Mouse (Mus musculus): ENCODE results near the gene Foxp1. TPM values are rescaled to one million over a fixed set of nuclear protein-coding genes. Genes with fewer than 3 reads are reported as not detected.

The Foxp1 gene
- polyA plus RNA-seq, 1 experiment: 162 TPM

DNA sequence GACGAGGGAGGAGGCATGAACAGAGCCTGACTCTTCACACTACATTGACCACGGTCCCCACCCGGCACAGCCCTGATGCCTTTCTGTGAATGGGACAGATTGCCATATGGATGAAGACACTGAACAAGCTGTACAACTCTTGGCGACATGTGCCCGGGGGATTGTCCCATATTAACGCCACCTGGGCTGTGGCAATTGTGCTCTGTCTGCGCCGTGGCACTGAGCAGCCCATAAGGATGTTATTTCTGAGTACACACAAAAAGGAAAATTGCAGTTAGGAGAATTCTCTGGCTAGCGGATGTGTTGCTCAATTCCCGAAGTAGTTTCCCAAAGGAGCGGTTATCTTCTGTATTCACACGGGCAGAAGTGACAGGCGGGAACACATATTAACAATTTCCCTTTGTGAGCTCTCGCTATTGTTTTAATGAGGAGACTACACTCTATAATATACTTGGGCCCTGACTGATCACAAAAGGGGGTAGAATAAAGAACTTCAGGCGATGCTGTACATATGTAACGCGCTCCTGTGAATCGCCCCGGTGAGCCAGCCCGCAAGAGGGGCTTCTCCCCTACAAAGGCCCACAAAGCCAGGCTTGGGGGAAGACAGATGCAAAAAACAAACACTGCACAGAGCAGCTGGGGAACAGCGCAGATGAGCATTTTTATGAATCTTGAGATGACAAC lies 528.3 kb downstream of the Foxp1 start:
- no peak for TF ChIP-seq POLR2A (IDR thresholded peaks at IDR 0.05; ENCODE audit: low read depth, low read length)
- no peak for TF ChIP-seq CTCF (IDR thresholded peaks at IDR 0.05; ENCODE audit: extremely low read depth, insufficient read depth, insufficient read length, insufficient replicate concordance)
- 80% methylated on average over 21 of the region's 21 CpGs for WGBS
- Histone ChIP-seq H3K4me3 (ENCODE audit: extremely low read depth, insufficient read depth, insufficient read length) (no peak overlapping the region), H3K4me1 (ENCODE audit: control insufficient read depth, insufficient read depth, insufficient read length) (peaks cover 49% of the 10 kb centered on the region), H3K36me3 (ENCODE audit: control insufficient read depth, insufficient read depth, low read length) (peaks cover 6% of the 10 kb centered on the region; the same call in 1 of the 2 replicates), H3K27ac (ENCODE audit: insufficient read depth, low read length) (peak overlapping the region; percentile 20; the same call in 1 of the 2 replicates), H3K27me3 (ENCODE audit: control insufficient read depth, insufficient read depth, low read length) (no peaks in the 10 kb centered on the region)
- no peak for DNase-seq (ENCODE audit: low read depth in 1 of 2, low spot score in 2 of 2)

DNA sequence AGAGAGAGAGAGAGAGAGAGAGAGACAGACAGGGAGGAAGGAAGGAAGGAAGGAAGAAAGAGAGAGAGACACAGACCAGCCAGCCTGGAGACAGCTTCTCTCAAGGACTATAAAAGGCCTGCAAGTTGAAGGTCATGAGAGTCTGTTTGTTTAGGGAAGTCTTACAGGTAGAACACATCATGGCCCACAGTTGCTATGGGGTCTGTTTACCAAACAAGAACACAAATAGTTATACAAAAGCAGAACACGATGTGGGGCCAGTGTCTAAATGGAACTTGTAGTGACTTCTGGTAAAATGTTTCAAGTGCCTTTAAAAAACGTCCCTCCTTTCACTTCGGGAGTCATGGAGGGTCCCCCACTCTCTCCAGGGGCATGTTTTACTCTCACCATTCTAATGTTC lies 529.3 kb downstream of the Foxp1 start:
- H3K27ac ChIP-seq (ENCODE audit: insufficient read depth, low read length): peak overlapping the region; percentile 20; the same call in 1 of the 2 replicates

GRCm38 (mm10) chr6:98992772-98993147 lies 529.8 kb downstream of the Foxp1 start:
- Histone ChIP-seq H3K4me3 (ENCODE audit: extremely low read depth, insufficient read depth, insufficient read length) (no peak overlapping the region), H3K36me3 (ENCODE audit: control insufficient read depth, insufficient read depth, low read length) (peaks cover 7% of the 10 kb centered on the region), H3K27me3 (ENCODE audit: control insufficient read depth, insufficient read depth, low read length) (no peaks in the 10 kb centered on the region), H3K27ac (ENCODE audit: insufficient read depth, low read length) (no peak overlapping the region), H3K4me1 (ENCODE audit: control insufficient read depth, insufficient read depth, insufficient read length) (peaks cover 39% of the 10 kb centered on the region)
- TF ChIP-seq CTCF (IDR thresholded peaks at IDR 0.05; ENCODE audit: extremely low read depth, insufficient read depth, insufficient read length, insufficient replicate concordance): no peak
- TF ChIP-seq POLR2A (IDR thresholded peaks at IDR 0.05; ENCODE audit: low read depth, low read length): no peak
- peak in 1 of 2 experiments; percentile 26 for DNase-seq (ENCODE audit: low read depth in 1 of 2, low spot score in 2 of 2)
- 27% methylated on average over 7 of the region's 7 CpGs for WGBS

More for the DNA sequence above, 529.3 kb downstream of the Foxp1 start:
- H3K4me3 ChIP-seq (ENCODE audit: extremely low read depth, insufficient read depth, insufficient read length): no peak overlapping the region
- no peaks in the 10 kb centered on the region for H3K27me3 ChIP-seq (ENCODE audit: control insufficient read depth, insufficient read depth, low read length)
- TF ChIP-seq CTCF (IDR thresholded peaks at IDR 0.05; ENCODE audit: extremely low read depth, insufficient read depth, insufficient read length, insufficient replicate concordance) (no peak), POLR2A (IDR thresholded peaks at IDR 0.05; ENCODE audit: low read depth, low read length) (no peak)
- H3K4me1 ChIP-seq (ENCODE audit: control insufficient read depth, insufficient read depth, insufficient read length): peaks cover 43% of the 10 kb centered on the region
- peaks cover 5% of the 10 kb centered on the region; the same call in 1 of the 2 replicates for H3K36me3 ChIP-seq (ENCODE audit: control insufficient read depth, insufficient read depth, low read length)
- WGBS: 29% methylated on average over 3 of the region's 3 CpGs
- peak in 1 of 2 experiments; percentile 73 for DNase-seq (ENCODE audit: low read depth in 1 of 2, low spot score in 2 of 2)

- peaks cover 37% of the 10 kb centered on the region for H3K4me1 ChIP-seq (ENCODE audit: control insufficient read depth, insufficient read depth, insufficient read length)
- no peak overlapping the region for H3K4me3 ChIP-seq (ENCODE audit: extremely low read depth, insufficient read depth, insufficient read length)
- TF ChIP-seq POLR2A (IDR thresholded peaks at IDR 0.05; ENCODE audit: low read depth, low read length) (no peak), CTCF (IDR thresholded peaks at IDR 0.05; ENCODE audit: extremely low read depth, insufficient read depth, insufficient read length, insufficient replicate concordance) (no peak)
- WGBS: 88% methylated on average over 5 of the region's 5 CpGs
- H3K27me3 ChIP-seq (ENCODE audit: control insufficient read depth, insufficient read depth, low read length): no peaks in the 10 kb centered on the region
- H3K27ac ChIP-seq (ENCODE audit: insufficient read depth, low read length): no peak overlapping the region
- peaks cover 7% of the 10 kb centered on the region for H3K36me3 ChIP-seq (ENCODE audit: control insufficient read depth, insufficient read depth, low read length)
- no peak for DNase-seq (ENCODE audit: low read depth in 1 of 2, low spot score in 2 of 2)
Observed at GRCm38 (mm10) chr6:98991900-98992771, 530.4 kb downstream of the Foxp1 start.

GRCm38 (mm10) chr6:98987533-98988169 lies 534.9 kb downstream of the Foxp1 start:
- no peak for TF ChIP-seq CTCF (IDR thresholded peaks at IDR 0.05; ENCODE audit: extremely low read depth, insufficient read depth, insufficient read length, insufficient replicate concordance)
- TF ChIP-seq POLR2A (IDR thresholded peaks at IDR 0.05; ENCODE audit: low read depth, low read length): no peak
- no peak overlapping the region for H3K4me3 ChIP-seq (ENCODE audit: extremely low read depth, insufficient read depth, insufficient read length)
- no peak overlapping the region for H3K27ac ChIP-seq (ENCODE audit: insufficient read depth, low read length)
- peaks cover 11% of the 10 kb centered on the region; the same call in 1 of the 2 replicates for H3K4me1 ChIP-seq (ENCODE audit: control insufficient read depth, insufficient read depth, insufficient read length)
- 93% methylated on average over 6 of the region's 6 CpGs for WGBS
- peaks cover 7% of the 10 kb centered on the region for H3K36me3 ChIP-seq (ENCODE audit: control insufficient read depth, insufficient read depth, low read length)
- DNase-seq (ENCODE audit: low read depth in 1 of 2, low spot score in 2 of 2): no peak
- H3K27me3 ChIP-seq (ENCODE audit: control insufficient read depth, insufficient read depth, low read length): no peaks in the 10 kb centered on the region

- Histone ChIP-seq H3K4me3 (ENCODE audit: extremely low read depth, insufficient read depth, insufficient read length) (no peak overlapping the region), H3K27me3 (ENCODE audit: control insufficient read depth, insufficient read depth, low read length) (no peaks in the 10 kb centered on the region), H3K27ac (ENCODE audit: insufficient read depth, low read length) (peak overlapping the region; percentile 48; the same call in 1 of the 2 replicates), H3K36me3 (ENCODE audit: control insufficient read depth, insufficient read depth, low read length) (peaks cover 7% of the 10 kb centered on the region), H3K4me1 (ENCODE audit: control insufficient read depth, insufficient read depth, insufficient read length) (peaks cover 10% of the 10 kb centered on the region; the same call in 1 of the 2 replicates)
- TF ChIP-seq CTCF (IDR thresholded peaks at IDR 0.05; ENCODE audit: extremely low read depth, insufficient read depth, insufficient read length, insufficient replicate concordance): no peak
- no peak for TF ChIP-seq POLR2A (IDR thresholded peaks at IDR 0.05; ENCODE audit: low read depth, low read length)
- WGBS: 45% methylated on average over 2 of the region's 2 CpGs
- no peak for DNase-seq (ENCODE audit: low read depth in 1 of 2, low spot score in 2 of 2)
Observed at GRCm38 (mm10) chr6:98985452-98985851, 537.1 kb downstream of the Foxp1 start.
